11 mouse cellular contexts compared by ENCODE assay signal in the genomic region with DNA sequence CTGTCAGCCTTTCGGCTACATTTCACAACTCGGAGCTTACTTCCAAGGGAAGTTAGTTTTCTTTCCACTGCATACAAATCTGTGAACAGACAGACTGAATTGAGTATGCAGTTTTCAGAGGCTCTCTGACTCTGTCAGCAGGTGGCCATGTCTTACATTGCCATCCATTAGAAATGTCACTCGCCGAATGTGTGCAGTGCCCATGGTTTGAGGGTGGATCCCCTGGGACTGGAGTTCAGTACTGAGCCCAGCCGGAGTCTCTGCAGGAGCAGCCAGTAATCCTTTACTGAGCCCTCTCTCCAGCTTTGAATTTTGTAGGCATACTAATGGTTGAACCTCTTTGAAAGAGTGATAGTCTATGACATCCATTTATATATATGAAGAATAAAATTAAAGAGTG. TPM values are rescaled to one million over a fixed set of nuclear protein-coding genes. Genes with fewer than 3 reads are reported as not detected.
DNase-seq lines count a peak whose midpoint lies in the region; ATAC-seq lines count a peak whose summit lies in the region.
"Had no signal": no experiment of that assay in that cellular context is flagged by ENCODE, and none has a peak within 500 bp of the region (broad histone marks: within the 10 kb centered on the region; RNA-seq: fewer than 3 reads in every experiment).

No protein-coding gene starts in this region.

- peaks cover 13% of the 10 kb centered on the region; the same call in 1 of the 2 replicates for H3K4me1 ChIP-seq in limb, embryonic 11.5 days (ENCODE audit: control insufficient read depth, insufficient read depth, low read length)
- H3K4me1 ChIP-seq in limb, embryonic 10.5 days = peaks cover 24% of the 10 kb centered on the region
- peaks cover 39% of the 10 kb centered on the region for H3K4me1 ChIP-seq in forebrain, embryonic 12.5 days
- peaks cover 32% of the 10 kb centered on the region for H3K4me1 ChIP-seq in limb, embryonic 13.5 days
- peaks cover 40% of the 10 kb centered on the region for H3K4me1 ChIP-seq in neural tube, embryonic 15.5 days

- H3K9ac ChIP-seq in limb, embryonic 11.5 days (ENCODE audit: low read length) = no peak overlapping the region
- peak overlapping the region; percentile 36; the same call in 1 of the 2 replicates for H3K9ac ChIP-seq in forebrain, embryonic 12.5 days
- H3K9ac ChIP-seq in limb, embryonic 13.5 days = 0 out of 2 replicates have a peak overlapping the region, but pooled peaks have one; percentile 5
- H3K9ac ChIP-seq in neural tube, embryonic 15.5 days (replicated peaks) = 0 out of 2 replicates have a peak overlapping the region, but pooled peaks have one; percentile 97

- no peak for ATAC-seq in limb, embryonic 11.5 days (ENCODE audit: insufficient number of reproducible peaks, low FRiP score, low TSS enrichment, low read depth)
- no peak for ATAC-seq in forebrain, embryonic 12.5 days (ENCODE audit: low FRiP score)
- no peak for ATAC-seq in limb, embryonic 13.5 days (ENCODE audit: low FRiP score, low read depth)
- ATAC-seq in neural tube, embryonic 15.5 days (ENCODE audit: low FRiP score) = no peak
- ATAC-seq: Patski had no signal

- 0 out of 2 replicates have a peak overlapping the region, but pooled peaks have one; percentile 15 for H3K4me2 ChIP-seq in limb, embryonic 11.5 days (ENCODE audit: low read depth, severe bottlenecking)
- H3K4me2 ChIP-seq in forebrain, embryonic 12.5 days = peak overlapping the region; percentile 71
- H3K4me2 ChIP-seq in limb, embryonic 13.5 days (replicated peaks) = peak overlapping the region; percentile 79
- H3K4me2 ChIP-seq in neural tube, embryonic 15.5 days = peak overlapping the region; percentile 60

- H3K27ac ChIP-seq in limb, embryonic 11.5 days (replicated peaks; ENCODE audit: low read depth, low read length) = no peak overlapping the region
- H3K27ac ChIP-seq in limb, embryonic 10.5 days = no peak overlapping the region
- H3K27ac ChIP-seq in forebrain, embryonic 12.5 days = no peak overlapping the region
- H3K27ac ChIP-seq in limb, embryonic 13.5 days = no peak overlapping the region
- no peak overlapping the region for H3K27ac ChIP-seq in neural tube, embryonic 15.5 days (replicated peaks)
- H3K27ac ChIP-seq: liver, embryonic 15.5 days had no signal

- H3K4me3 ChIP-seq in limb, embryonic 11.5 days (ENCODE audit: low read depth, low read length) = no peak overlapping the region
- H3K4me3 ChIP-seq in limb, embryonic 10.5 days = no peak overlapping the region; the same call in 1 of the 2 replicates
- H3K4me3 ChIP-seq in forebrain, embryonic 12.5 days (replicated peaks) = peak overlapping the region; percentile 96
- peak overlapping the region; percentile 96 for H3K4me3 ChIP-seq in limb, embryonic 13.5 days
- H3K4me3 ChIP-seq in neural tube, embryonic 15.5 days (replicated peaks) = peak overlapping the region; percentile 98

- no peaks in the 10 kb centered on the region for H3K36me3 ChIP-seq in limb, embryonic 11.5 days (ENCODE audit: control insufficient read depth, insufficient read depth, low read length)
- peaks cover 25% of the 10 kb centered on the region for H3K36me3 ChIP-seq in limb, embryonic 10.5 days
- H3K36me3 ChIP-seq in forebrain, embryonic 12.5 days (replicated peaks) = peaks cover 19% of the 10 kb centered on the region
- H3K36me3 ChIP-seq in limb, embryonic 13.5 days = peaks cover 15% of the 10 kb centered on the region
- H3K36me3 ChIP-seq in neural tube, embryonic 15.5 days = peaks cover 3% of the 10 kb centered on the region; the same call in 1 of the 2 replicates
- H3K36me3 ChIP-seq: liver, embryonic 15.5 days had no signal

- DNase-seq in limb, embryonic 11.5 days (ENCODE audit: low spot score) = no peak
- no peak for DNase-seq in limb, embryonic 10.5 days (ENCODE audit: low spot score)
- DNase-seq in adrenal gland, postnatal 14 days = no peak
- DNase-seq in lung, postnatal 4 days = no peak
- DNase-seq: cerebellum, adult 11 months; heart, postnatal 14 days had no signal

- H3K9me3 ChIP-seq in limb, embryonic 11.5 days (ENCODE audit: control insufficient read depth, low read length) = no peaks in the 10 kb centered on the region
- H3K9me3 ChIP-seq in limb, embryonic 10.5 days (replicated peaks) = no peaks in the 10 kb centered on the region
- no peaks in the 10 kb centered on the region for H3K9me3 ChIP-seq in forebrain, embryonic 12.5 days
- 0 out of 2 replicates have a peak, but pooled peaks cover 3% of the 10 kb centered on the region for H3K9me3 ChIP-seq in limb, embryonic 13.5 days
- H3K9me3 ChIP-seq in neural tube, embryonic 15.5 days (replicated peaks) = no peaks in the 10 kb centered on the region
- H3K9me3 ChIP-seq: liver, embryonic 15.5 days had no signal

- WGBS in limb, embryonic 11.5 days = 82% methylated on average over 5 of the region's 5 CpGs
- WGBS in limb, embryonic 10.5 days = 83% methylated on average over 5 of the region's 5 CpGs
- 61% methylated on average over 5 of the region's 5 CpGs for WGBS in forebrain, embryonic 12.5 days
- 61% methylated on average over 5 of the region's 5 CpGs for WGBS in limb, embryonic 13.5 days
- WGBS in neural tube, embryonic 15.5 days = 33% methylated on average over 5 of the region's 5 CpGs

- H3K27me3 ChIP-seq in limb, embryonic 11.5 days (ENCODE audit: control insufficient read depth, insufficient read depth, low read length) = no peaks in the 10 kb centered on the region
- no peaks in the 10 kb centered on the region for H3K27me3 ChIP-seq in limb, embryonic 10.5 days (ENCODE audit: low read depth, poor library complexity, severe bottlenecking)
- H3K27me3 ChIP-seq in forebrain, embryonic 12.5 days = no peaks in the 10 kb centered on the region
- no peaks in the 10 kb centered on the region for H3K27me3 ChIP-seq in limb, embryonic 13.5 days
- no peaks in the 10 kb centered on the region for H3K27me3 ChIP-seq in neural tube, embryonic 15.5 days (replicated peaks)
- H3K27me3 ChIP-seq: liver, embryonic 15.5 days; Patski had no signal

RNA-seq across cellular contexts. Expression of a gene that starts 2.4 kb away (rescaled TPM):
- polyA plus RNA-seq in limb, embryonic 11.5 days (2014; fragmentation: Nextera tagmentation; extraction: Ambion mirVana) = 31.2 and 32.7 TPM in 2 replicates
- 17.6 and 19.4 TPM in 2 replicates for polyA plus RNA-seq in limb, embryonic 10.5 days (2016; fragmentation: Nextera tagmentation; extraction: Ambion mirVana)
- 28.5 and 39.7 TPM in 2 replicates for polyA plus RNA-seq in forebrain, embryonic 12.5 days (2016; fragmentation: Nextera tagmentation; extraction: Ambion mirVana)
- polyA plus RNA-seq in limb, embryonic 13.5 days (2015; fragmentation: Nextera tagmentation; extraction: Ambion mirVana) = 17.4 and 17.7 TPM in 2 replicates
- polyA plus RNA-seq in neural tube, embryonic 15.5 days (2015; fragmentation: Nextera tagmentation; extraction: Ambion mirVana) = 24.1 and 31.5 TPM in 2 replicates
- total RNA-seq in adrenal gland, postnatal 14 days (2021) = 35.5 and 38.1 TPM in 2 replicates

RNA-seq across cellular contexts. Expression of a gene that starts 17.4 kb away (rescaled TPM):
- 275 and 279 TPM in 2 replicates for polyA plus RNA-seq in limb, embryonic 11.5 days (2014; fragmentation: Nextera tagmentation; extraction: Ambion mirVana)
- polyA plus RNA-seq in limb, embryonic 10.5 days (2016; fragmentation: Nextera tagmentation; extraction: Ambion mirVana) = 262 and 302 TPM in 2 replicates
- polyA plus RNA-seq in forebrain, embryonic 12.5 days (2016; fragmentation: Nextera tagmentation; extraction: Ambion mirVana) = 252 and 269 TPM in 2 replicates
- polyA plus RNA-seq in limb, embryonic 13.5 days (2015; fragmentation: Nextera tagmentation; extraction: Ambion mirVana) = 223 and 240 TPM in 2 replicates
- 236 and 249 TPM in 2 replicates for polyA plus RNA-seq in neural tube, embryonic 15.5 days (2015; fragmentation: Nextera tagmentation; extraction: Ambion mirVana)
- total RNA-seq in adrenal gland, postnatal 14 days (2021) = 89.7 and 95.2 TPM in 2 replicates

RNA-seq across cellular contexts. Expression of a gene that starts 45.8 kb away (rescaled TPM):
- 89.2 and 94.3 TPM in 2 replicates for polyA plus RNA-seq in limb, embryonic 11.5 days (2014; fragmentation: Nextera tagmentation; extraction: Ambion mirVana)
- polyA plus RNA-seq in limb, embryonic 10.5 days (2016; fragmentation: Nextera tagmentation; extraction: Ambion mirVana) = 94.8 and 96.7 TPM in 2 replicates
- 71.1 and 77.4 TPM in 2 replicates for polyA plus RNA-seq in forebrain, embryonic 12.5 days (2016; fragmentation: Nextera tagmentation; extraction: Ambion mirVana)
- polyA plus RNA-seq in limb, embryonic 13.5 days (2015; fragmentation: Nextera tagmentation; extraction: Ambion mirVana) = 79.4 and 83.0 TPM in 2 replicates
- 56.6 and 63.5 TPM in 2 replicates for polyA plus RNA-seq in neural tube, embryonic 15.5 days (2015; fragmentation: Nextera tagmentation; extraction: Ambion mirVana)
- total RNA-seq in adrenal gland, postnatal 14 days (2021) = 88.5 and 102 TPM in 2 replicates

RNA-seq across cellular contexts. Expression of a gene that starts 54.3 kb away (rescaled TPM):
- 41.5 TPM in 2 replicates for polyA plus RNA-seq in limb, embryonic 11.5 days (2014; fragmentation: Nextera tagmentation; extraction: Ambion mirVana)
- 38.4 and 39.2 TPM in 2 replicates for polyA plus RNA-seq in limb, embryonic 10.5 days (2016; fragmentation: Nextera tagmentation; extraction: Ambion mirVana)
- 23.9 and 28.4 TPM in 2 replicates for polyA plus RNA-seq in forebrain, embryonic 12.5 days (2016; fragmentation: Nextera tagmentation; extraction: Ambion mirVana)
- polyA plus RNA-seq in limb, embryonic 13.5 days (2015; fragmentation: Nextera tagmentation; extraction: Ambion mirVana) = 43.3 TPM in 2 replicates
- polyA plus RNA-seq in neural tube, embryonic 15.5 days (2015; fragmentation: Nextera tagmentation; extraction: Ambion mirVana) = 31.4 and 32.6 TPM in 2 replicates
- 22.5 and 24.3 TPM in 2 replicates for total RNA-seq in adrenal gland, postnatal 14 days (2021)

Comparison
In these comparisons a context has a peak if more than half of its experiments do, and no peak if none do; other contexts are left out.
1. H3K4me3 ChIP-seq: peak in forebrain, embryonic 12.5 days (single experiment), limb, embryonic 13.5 days (single experiment) and neural tube, embryonic 15.5 days (single experiment); none in limb, embryonic 11.5 days (single experiment) and limb, embryonic 10.5 days (single experiment).
2. H3K4me2 ChIP-seq: peak in every context shown above with its lines; median percentile 79 in limb, embryonic 13.5 days; 71 in forebrain, embryonic 12.5 days; 60 in neural tube, embryonic 15.5 days; 15 in limb, embryonic 11.5 days.